Mouse (Mus musculus) megakaryocyte, embryonic 14.5 days (primary cell): ENCODE data around the gene Izumo4. TPM values are rescaled to one million over a fixed set of nuclear protein-coding genes. Genes with fewer than 3 reads are reported as not detected.

Experiments used
- H3K27me3 ChIP-seq: replicated peaks from 2 replicates; pipeline ENCODE3; 2012; ENCODE audit warnings: inconsistent platforms
- H3K36me3 ChIP-seq: replicated peaks from 2 replicates; pipeline ENCODE3; 2012; ENCODE audit warnings: low read length, inconsistent platforms, mixed read lengths
- H3K4me1 ChIP-seq: 2 replicates; pipeline ENCODE4 v1.6.1; 2012; ENCODE audit warnings: inconsistent platforms
- H3K4me3 ChIP-seq: replicated peaks from 2 replicates; pipeline ENCODE3; 2012; ENCODE audit warnings: moderate library complexity, mild to moderate bottlenecking, inconsistent platforms
- H3K9me3 ChIP-seq: 2 replicates; pipeline ENCODE4 v1.6.1; 2012; ENCODE audit warnings: inconsistent platforms
- FLI1 ChIP-seq: IDR thresholded peaks from 2 replicates; pipeline ENCODE4 v1.6.1; 2012; ENCODE audit warnings: low read length, inconsistent platforms, mixed read lengths
- GATA1 ChIP-seq: IDR thresholded peaks from 3 replicates; pipeline ENCODE4 v1.6.1; 2012; ENCODE audit warnings: mixed read lengths, low read length, inconsistent platforms, borderline replicate concordance
- polyA plus RNA-seq: library from polyadenylated mRNA; stranded (reverse); fragments of >175 nt; gene quantifications from 2 replicates; pipeline ENCODE4 v1.2.3, GENCODE M21; 2012; ENCODE audit warnings: low replicate concordance; ENCODE audit not compliant: insufficient read depth

Izumo4 gene
- 19.4 and 27.8 TPM in 2 replicates for polyA plus RNA-seq

DNA sequence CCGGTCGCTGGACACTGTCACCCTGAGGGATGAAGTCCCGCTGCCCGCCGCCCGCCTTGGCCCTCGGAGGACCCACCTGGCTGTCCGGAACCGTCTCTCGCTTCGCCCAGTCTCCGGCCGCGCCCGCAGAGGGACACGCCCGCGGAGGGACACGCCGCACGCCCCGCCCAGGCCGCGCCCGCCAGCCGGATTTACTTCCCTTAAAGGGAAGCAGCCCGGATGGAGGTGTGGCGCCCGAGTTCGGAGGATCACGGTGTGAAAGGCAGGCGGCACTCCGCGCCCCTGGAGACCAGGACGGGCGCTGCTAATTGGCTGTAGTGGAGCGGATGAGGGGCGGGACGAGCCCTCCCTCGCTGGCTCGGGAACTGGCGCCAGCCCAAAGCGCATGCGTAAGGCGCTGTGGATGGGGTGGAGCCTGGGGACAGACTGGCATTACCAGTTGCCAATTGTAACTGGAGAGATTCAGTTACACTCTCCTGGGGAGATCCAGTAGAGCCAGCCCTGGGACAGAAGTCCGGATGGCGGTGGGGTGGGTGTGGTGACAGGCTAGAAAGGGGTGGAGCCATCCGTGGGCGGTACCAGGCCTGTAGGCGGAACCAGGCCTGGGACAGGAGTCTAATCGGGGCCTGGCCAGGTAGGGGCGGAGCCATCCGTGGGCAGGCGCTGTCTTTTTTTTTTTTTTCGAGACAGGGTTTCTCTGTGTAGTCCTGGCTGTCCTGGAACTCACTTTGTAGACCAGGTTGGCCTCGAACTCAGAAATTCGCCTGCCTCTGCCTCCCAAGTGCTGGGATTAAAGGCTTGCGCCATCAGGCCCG, at the start of gene Izumo4, which contains the start of gene Mob3a:
Gene Izumo4 (plus strand): TSS at position 464 of the 815 bp plus-strand sequence.
Gene Mob3a (minus strand): TSS at position 257 of the 815 bp plus-strand sequence.
- Histone ChIP-seq H3K27me3 (no peaks in the 10 kb centered on the region), H3K4me3 (peak within 1 kb of the TSS; percentile 95), H3K36me3 (peaks cover 67% of the 10 kb centered on the region), H3K4me1 (peaks cover 82% of the 10 kb centered on the region), H3K9me3 (no peaks in the 10 kb centered on the region)
- TF ChIP-seq FLI1 (no peak), GATA1 (no peak)

DNA sequence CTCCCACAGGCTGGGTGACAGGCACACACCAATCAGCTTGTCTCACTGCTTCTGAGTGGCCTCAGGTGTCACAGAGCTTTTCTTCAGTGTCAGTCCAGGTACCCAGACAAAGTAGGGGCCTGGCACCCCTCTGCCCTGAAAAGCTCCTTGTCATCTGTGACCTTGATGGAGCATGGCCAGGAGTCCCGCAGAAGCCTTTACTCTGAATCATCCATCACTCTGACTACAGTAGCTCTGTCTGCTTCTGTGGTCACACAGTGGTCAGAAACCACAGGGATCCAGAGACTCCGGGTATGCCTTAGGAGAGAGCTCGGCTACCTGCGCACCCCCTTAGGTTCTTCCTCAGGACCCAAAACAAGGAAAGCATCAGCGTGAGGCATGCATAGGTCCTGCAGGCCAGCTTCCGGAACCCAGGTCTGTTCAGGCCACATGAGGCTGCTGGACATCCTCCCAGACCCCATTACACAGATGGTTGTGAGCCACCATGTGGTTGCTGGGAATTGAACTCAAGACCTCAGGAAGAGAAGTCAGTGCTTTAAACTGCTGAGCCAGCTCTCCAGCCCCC, 48.7 kb upstream of the Izumo4 start:
- Histone ChIP-seq H3K4me1 (peaks cover 85% of the 10 kb centered on the region), H3K9me3 (no peaks in the 10 kb centered on the region), H3K27me3 (no peaks in the 10 kb centered on the region), H3K36me3 (peaks cover 44% of the 10 kb centered on the region), H3K4me3 (peak overlapping the region; percentile 50)
- TF ChIP-seq FLI1 (no peak), GATA1 (no peak)

- peaks cover 31% of the 10 kb centered on the region for H3K36me3 ChIP-seq
- TF ChIP-seq FLI1, result no peak
- TF ChIP-seq GATA1, result no peak
- H3K4me1 ChIP-seq, result peaks cover 89% of the 10 kb centered on the region
- no peaks in the 10 kb centered on the region for H3K9me3 ChIP-seq
- H3K4me3 ChIP-seq, result peak overlapping the region; percentile 44
- H3K27me3 ChIP-seq, result no peaks in the 10 kb centered on the region
Measured at GRCm38 (mm10) chr10:80654866-80655265, 47.1 kb upstream of the Izumo4 start.

DNA sequence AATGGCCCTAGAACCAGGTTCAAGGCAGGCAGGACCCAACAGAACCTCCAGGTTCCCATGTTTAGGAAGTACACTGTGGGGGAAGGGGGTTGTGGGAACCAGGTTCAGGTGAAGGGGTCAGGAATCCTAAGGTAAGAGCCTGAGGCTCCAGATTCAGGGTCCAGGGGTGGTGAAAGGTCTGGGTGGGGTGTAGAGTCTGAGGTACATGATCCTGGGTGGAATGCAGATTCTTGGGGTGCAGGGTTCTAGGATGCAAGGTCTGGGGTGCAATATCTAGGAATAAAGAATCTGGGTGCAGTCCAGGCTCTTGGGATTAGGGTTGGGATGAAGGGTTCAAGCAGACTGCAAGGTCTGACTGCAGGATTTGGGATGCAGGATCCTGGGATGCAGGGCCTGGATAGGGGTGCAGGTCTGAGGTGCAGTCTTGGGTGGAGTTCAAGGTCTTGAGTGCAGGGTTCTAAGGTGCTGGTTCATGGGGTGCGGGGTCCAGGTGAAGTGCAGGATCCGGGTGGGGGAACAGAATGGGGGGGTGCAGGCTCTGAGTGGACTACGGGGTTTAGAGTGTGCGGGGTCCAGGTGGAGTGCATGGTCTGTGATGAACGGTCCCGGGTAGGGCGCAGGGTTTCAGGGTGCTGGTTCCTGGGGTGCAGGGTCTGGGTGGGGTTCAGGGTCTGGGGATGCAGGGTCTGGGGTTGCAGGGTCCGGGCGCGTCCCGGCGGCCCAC, 46.4 kb upstream of the Izumo4 start:
- peak overlapping the region; percentile 99 for H3K4me3 ChIP-seq

GRCm38 (mm10) chr10:80656130-80656862, 45.7 kb upstream of the Izumo4 start:
- Histone ChIP-seq H3K27me3 (no peaks in the 10 kb centered on the region), H3K9me3 (no peaks in the 10 kb centered on the region), H3K4me1 (peaks cover 81% of the 10 kb centered on the region), H3K36me3 (peaks cover 19% of the 10 kb centered on the region), H3K4me3 (peak overlapping the region; percentile 99)
- no peak for TF ChIP-seq FLI1
- no peak for TF ChIP-seq GATA1

More for the DNA sequence above, 46.4 kb upstream of the Izumo4 start:
- Histone ChIP-seq H3K9me3 (no peaks in the 10 kb centered on the region), H3K36me3 (peaks cover 26% of the 10 kb centered on the region), H3K27me3 (no peaks in the 10 kb centered on the region), H3K4me1 (peaks cover 82% of the 10 kb centered on the region)
- TF ChIP-seq GATA1, result no peak
- TF ChIP-seq FLI1, result no peak

GRCm38 (mm10) chr10:80656863-80657623, 44.9 kb upstream of the Izumo4 start, which contains the start of gene Btbd2:
Gene Btbd2, minus strand, starts transcription at chr10:80657071.
- H3K36me3 ChIP-seq, result peaks cover 14% of the 10 kb centered on the region
- H3K27me3 ChIP-seq, result no peaks in the 10 kb centered on the region
- H3K4me1 ChIP-seq, result peaks cover 79% of the 10 kb centered on the region
- no peaks in the 10 kb centered on the region for H3K9me3 ChIP-seq
- peak within 1 kb of the TSS; percentile 99 for H3K4me3 ChIP-seq
- TF ChIP-seq FLI1 (no peak), GATA1 (no peak)

DNA sequence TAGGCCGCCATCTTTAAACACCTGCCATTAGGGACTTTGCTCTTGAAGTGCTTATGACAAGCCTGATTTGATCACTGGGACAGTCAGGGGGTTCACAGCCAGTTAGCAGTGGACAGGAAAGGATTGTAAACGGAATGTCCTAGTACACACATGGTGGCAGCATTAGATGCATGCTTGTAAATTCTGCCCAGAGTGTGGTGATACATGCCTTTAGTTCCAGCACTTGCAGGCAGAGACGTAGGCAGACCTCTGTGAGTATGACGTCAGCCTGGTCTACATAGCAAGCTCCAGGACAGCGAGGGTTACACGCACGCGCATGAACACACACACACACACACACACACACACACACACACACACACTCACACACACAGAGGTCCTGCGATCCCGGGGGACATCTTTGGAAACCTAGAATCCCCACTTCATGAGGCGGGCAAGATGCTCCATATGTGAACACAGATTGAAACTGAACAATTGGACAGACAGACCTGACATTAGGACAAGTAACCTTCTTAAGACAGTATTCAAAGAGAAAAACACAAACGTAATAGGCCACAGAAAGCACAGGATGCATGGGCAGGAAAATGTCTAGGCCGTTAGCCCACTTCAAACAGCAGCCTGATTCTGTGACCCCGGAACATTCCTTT, 43.7 kb upstream of the Izumo4 start:
- TF ChIP-seq GATA1 (no peak), FLI1 (no peak)
- peak overlapping the region; percentile 20 for H3K4me3 ChIP-seq
- peaks cover 79% of the 10 kb centered on the region for H3K4me1 ChIP-seq
- peaks cover 3% of the 10 kb centered on the region for H3K36me3 ChIP-seq
- no peaks in the 10 kb centered on the region for H3K27me3 ChIP-seq
- H3K9me3 ChIP-seq, result no peaks in the 10 kb centered on the region

DNA sequence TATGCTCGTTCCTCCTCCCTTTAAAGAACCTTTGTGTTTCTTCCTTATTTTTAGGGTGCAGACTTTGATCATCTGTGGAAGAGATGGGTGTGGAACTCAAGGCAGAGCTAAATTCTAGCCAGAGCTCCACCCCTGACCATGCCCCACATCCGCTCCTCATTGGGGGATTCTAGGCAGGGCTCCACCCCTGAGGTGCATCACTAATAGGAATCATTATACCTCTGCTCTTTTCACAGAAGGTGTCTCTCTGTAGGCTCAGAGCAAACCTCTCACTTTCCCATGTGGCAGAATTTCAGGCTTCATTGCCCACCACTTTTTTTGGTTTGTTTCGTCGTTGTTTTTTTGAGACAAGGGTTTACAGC, 43.2 kb upstream of the Izumo4 start:
- TF ChIP-seq FLI1, result no peak
- TF ChIP-seq GATA1, result no peak
- H3K36me3 ChIP-seq, result peaks cover 2% of the 10 kb centered on the region

More for the DNA sequence above, 43.2 kb upstream of the Izumo4 start:
- H3K9me3 ChIP-seq, result no peaks in the 10 kb centered on the region
- H3K4me1 ChIP-seq, result peaks cover 79% of the 10 kb centered on the region
- H3K27me3 ChIP-seq, result no peaks in the 10 kb centered on the region
- H3K4me3 ChIP-seq, result peak overlapping the region; percentile 85
